Mouse (Mus musculus) left cerebral cortex, adult 6 months (tissue): Measurements from ENCODE around the gene Six2. TPM values are rescaled to one million over a fixed set of nuclear protein-coding genes. Genes with fewer than 3 reads are reported as not detected.

Experiments
- long read RNA-seq, 2 experiments: library from polyadenylated mRNA; unstranded; transcript quantifications; one replicate each; pipeline ENCODE4 v2.0.0; 2019 to 2020
- polyA plus RNA-seq: library from polyadenylated mRNA; unstranded; fragments of <200 nt; fragmentation: Nextera tagmentation; gene quantifications from 2 replicates; pipeline ENCODE4 v1.2.3, GENCODE M21; 2021

Gene Six2
- polyA plus RNA-seq, result 0.10 TPM in 1 of 2 replicates, not detected in the other
- long read RNA-seq, experiment 1, result 0 reads
- long read RNA-seq, experiment 2, result 0 reads

GRCm38 (mm10) chr17:85688236-85688910 lies at the start of gene Six2:
TSS of gene Six2 (minus strand) at chr17:85688274.

Other genes with a start within 250 kb of the Six2 start
- 1.0 and 1.6 TPM in 2 replicates for gene Six3, start 74.7 kb downstream of the Six2 start, polyA plus RNA-seq